Mouse (Mus musculus): ENCODE results near the gene Gpr12.
"Not testable (repeated sequence)": the region's sequence is repeated elsewhere in the genome, so short reads cannot be mapped to it uniquely, and the experiment has no call there.

Gene Gpr12

GRCm38 (mm10) chr5:146586357-146587070 lies 1.5 kb upstream of the Gpr12 start:
- no peak for DNase-seq (ENCODE audit: low read depth)

- no peak for DNase-seq (ENCODE audit: low read depth)
Observed at GRCm38 (mm10) chr5:146585307-146585651, 240 bp upstream of the Gpr12 start.

- no peak for DNase-seq (ENCODE audit: low read depth)
Observed at GRCm38 (mm10) chr5:146584156-146584477, 922 bp downstream of the Gpr12 start.

GRCm38 (mm10) chr5:146576668-146577067 lies 8.4 kb downstream of the Gpr12 start:
- DNase-seq (ENCODE audit: low read depth) = no peak

- DNase-seq (ENCODE audit: low read depth) = not testable (repeated sequence)
Observed at GRCm38 (mm10) chr5:146572735-146573042, 12.3 kb downstream of the Gpr12 start.

GRCm38 (mm10) chr5:146571830-146572734 lies 13.0 kb downstream of the Gpr12 start:
- not testable (repeated sequence) for DNase-seq (ENCODE audit: low read depth)

- not testable (repeated sequence) for DNase-seq (ENCODE audit: low read depth)
Observed at GRCm38 (mm10) chr5:146570179-146570578, 14.9 kb downstream of the Gpr12 start.

- DNase-seq (ENCODE audit: low read depth) = no peak
Observed at GRCm38 (mm10) chr5:146567054-146567453, 18.0 kb downstream of the Gpr12 start.

- DNase-seq (ENCODE audit: low read depth) = no peak
Observed at GRCm38 (mm10) chr5:146564259-146564658, 20.8 kb downstream of the Gpr12 start.

GRCm38 (mm10) chr5:146555836-146556235 lies 29.2 kb downstream of the Gpr12 start, which contains the start of gene Gm3415:
Gene Gm3415, plus strand, starts transcription at chr5:146556136.
- not testable (repeated sequence) for DNase-seq (ENCODE audit: low read depth)

- DNase-seq (ENCODE audit: low read depth) = not testable (repeated sequence)
Observed at GRCm38 (mm10) chr5:146537347-146537746, 47.7 kb downstream of the Gpr12 start, which contains the start of gene Gm3409. Gene Gm3409, plus strand, starts transcription at chr5:146537647.

Data from fibroblast of lung, adult 2 months (primary cell).